13 mouse cellular contexts compared by ENCODE assay signal in the genomic region with DNA sequence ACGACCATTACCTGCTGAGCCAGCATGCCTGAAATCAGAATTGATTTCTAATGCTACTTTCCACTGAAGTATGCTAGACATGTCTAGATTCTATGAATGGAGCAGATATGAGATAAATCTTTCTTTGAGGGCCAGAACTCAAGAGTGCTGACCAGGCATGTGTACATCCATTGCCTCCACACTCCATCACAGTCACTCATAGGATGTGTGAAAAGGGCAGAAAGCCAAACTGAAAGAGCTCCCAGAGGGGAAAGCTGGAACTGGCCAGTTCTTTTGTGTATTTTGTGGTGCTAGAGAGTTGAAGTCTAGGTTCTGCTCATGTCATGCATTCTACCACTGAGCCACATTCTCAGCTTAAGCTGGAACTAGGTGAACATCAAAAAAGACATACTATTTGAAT.
"Had no signal": no experiment of that assay in that cellular context is flagged by ENCODE, and none has a peak within 500 bp of the region (broad histone marks: within the 10 kb centered on the region; RNA-seq: fewer than 3 reads in every experiment).

No protein-coding gene starts in this region.

- H3K4me3 ChIP-seq: limb, embryonic 10.5 days; limb, embryonic 13.5 days; liver, embryonic 12.5 days; liver, embryonic 15.5 days had no signal

- H3K9ac ChIP-seq: limb, embryonic 13.5 days; liver, embryonic 12.5 days; liver, embryonic 15.5 days had no signal

- H3K9me3 ChIP-seq: limb, embryonic 10.5 days; limb, embryonic 13.5 days; liver, embryonic 12.5 days; liver, embryonic 15.5 days had no signal

- H3K27me3 ChIP-seq: limb, embryonic 13.5 days; liver, embryonic 12.5 days; liver, embryonic 15.5 days had no signal

- H3K4me2 ChIP-seq: limb, embryonic 13.5 days; liver, embryonic 12.5 days; liver, embryonic 15.5 days; midbrain, embryonic 11.5 days had no signal

- DNase-seq: kidney, adult 2 months; kidney, postnatal 10 days; kidney, postnatal 36 days; liver; midbrain, embryonic 14.5 days; thymus, adult 18-20 months; thymus, postnatal 36 days had no signal

- H3K4me1 ChIP-seq: limb, embryonic 10.5 days; limb, embryonic 13.5 days; liver, embryonic 15.5 days had no signal

- H3K36me3 ChIP-seq: limb, embryonic 10.5 days; limb, embryonic 13.5 days; liver, embryonic 12.5 days; liver, embryonic 15.5 days had no signal

- ATAC-seq: intestine, postnatal 0 days; liver, embryonic 12.5 days had no signal

- H3K27ac ChIP-seq: limb, embryonic 10.5 days; limb, embryonic 13.5 days; liver, embryonic 12.5 days; liver, embryonic 15.5 days had no signal
